Mouse (Mus musculus): ENCODE data around the gene Eml6. TPM values are rescaled to one million over a fixed set of nuclear protein-coding genes. Genes with fewer than 3 reads are reported as not detected.

Gene Eml6
- polyA plus RNA-seq, 1 experiment from 2014 or later: 0.25 TPM

- Histone ChIP-seq H3K4me3 (ENCODE audit: low read depth, low read length) (no peak overlapping the region), H3K27ac (ENCODE audit: low read depth) (no peak overlapping the region), H3K4me1 (ENCODE audit: insufficient read depth) (no peaks in the 10 kb centered on the region), H3K9me3 (ENCODE audit: low read depth, low read length) (no peaks in the 10 kb centered on the region), H3K27me3 (ENCODE audit: insufficient read depth, low read length) (no peaks in the 10 kb centered on the region), H3K36me3 (ENCODE audit: insufficient read depth) (peaks cover 26% of the 10 kb centered on the region; the same call in 1 of the 2 replicates), H3K4me2 (no peak overlapping the region), H3K9ac (no peak overlapping the region)
- 93% methylated on average over 8 of the region's 8 CpGs for WGBS
- ATAC-seq (ENCODE audit: insufficient read depth): no peak
- no peak for DNase-seq
- TF ChIP-seq CTCF (IDR thresholded peaks at IDR 0.05; ENCODE audit: low read depth): no peak
These were observed 276.9 kb downstream of the Eml6 start for GRCm38 (mm10) chr11:29748750-29749467.

DNA sequence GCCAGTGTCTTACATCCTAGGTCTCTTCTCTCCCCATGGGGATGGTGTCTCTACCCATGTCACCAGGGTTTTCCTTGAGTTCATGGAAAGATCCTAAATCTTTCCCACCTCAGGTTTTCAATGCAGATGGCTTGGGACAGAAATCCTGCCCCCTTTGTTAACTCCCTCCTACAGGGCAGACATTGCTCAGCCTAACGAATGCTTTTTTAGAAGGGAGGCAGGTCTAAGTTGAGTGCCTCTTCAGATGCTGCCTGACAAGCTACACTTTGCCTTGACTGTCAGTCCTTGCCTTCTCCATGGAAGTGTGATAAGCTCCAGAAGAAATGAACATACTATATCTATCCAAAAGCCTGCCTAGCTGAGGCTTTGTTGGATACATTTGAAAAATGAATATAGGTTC, 278.0 kb downstream of the Eml6 start:
- no peaks in the 10 kb centered on the region for H3K27me3 ChIP-seq (ENCODE audit: insufficient read depth, low read length)
- H3K4me2 ChIP-seq: no peak overlapping the region
- TF ChIP-seq CTCF (IDR thresholded peaks at IDR 0.05; ENCODE audit: low read depth): no peak
- no peak overlapping the region for H3K4me3 ChIP-seq (ENCODE audit: low read depth, low read length)
- ATAC-seq (ENCODE audit: insufficient read depth): no peak
- H3K27ac ChIP-seq (ENCODE audit: low read depth): no peak overlapping the region
- no peak for DNase-seq
- H3K4me1 ChIP-seq (ENCODE audit: insufficient read depth): no peaks in the 10 kb centered on the region
- peaks cover 34% of the 10 kb centered on the region; the same call in 1 of the 2 replicates for H3K36me3 ChIP-seq (ENCODE audit: insufficient read depth)
- H3K9ac ChIP-seq: no peak overlapping the region
- 62% methylated on average over 1 of the region's 1 CpGs for WGBS
- no peaks in the 10 kb centered on the region for H3K9me3 ChIP-seq (ENCODE audit: low read depth, low read length)

- Histone ChIP-seq H3K9ac (no peak overlapping the region), H3K27ac (ENCODE audit: low read depth) (no peak overlapping the region), H3K4me1 (ENCODE audit: insufficient read depth) (no peaks in the 10 kb centered on the region), H3K27me3 (ENCODE audit: insufficient read depth, low read length) (no peaks in the 10 kb centered on the region), H3K36me3 (ENCODE audit: insufficient read depth) (peaks cover 39% of the 10 kb centered on the region; the same call in 1 of the 2 replicates), H3K9me3 (ENCODE audit: low read depth, low read length) (no peaks in the 10 kb centered on the region), H3K4me3 (ENCODE audit: low read depth, low read length) (no peak overlapping the region), H3K4me2 (no peak overlapping the region)
- no peak for DNase-seq
- no peak for TF ChIP-seq CTCF (IDR thresholded peaks at IDR 0.05; ENCODE audit: low read depth)
- WGBS: 94% methylated on average over 3 of the region's 3 CpGs
- ATAC-seq (ENCODE audit: insufficient read depth): no peak
These were observed 278.5 kb downstream of the Eml6 start for GRCm38 (mm10) chr11:29747365-29747764.

DNA sequence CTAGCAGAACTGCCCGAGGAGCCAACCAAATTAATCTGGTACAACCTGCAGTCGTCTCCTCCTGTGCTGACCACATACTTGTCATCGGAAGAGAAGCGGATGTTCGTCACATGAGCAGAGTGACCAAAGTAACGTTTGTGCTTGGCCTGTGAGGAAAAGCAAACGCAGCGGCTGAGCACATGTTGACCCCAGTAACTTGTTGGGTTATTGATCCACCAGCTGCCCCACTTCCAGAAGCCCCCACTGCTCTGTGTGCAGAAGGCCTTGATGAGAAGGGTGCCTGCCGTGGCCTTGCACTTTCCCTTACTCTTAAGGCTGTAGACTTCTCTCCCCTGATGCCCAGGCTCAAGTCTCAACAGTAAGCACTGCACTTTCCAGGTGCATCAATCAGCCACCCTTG, 279.6 kb downstream of the Eml6 start:
- no peaks in the 10 kb centered on the region for H3K9me3 ChIP-seq (ENCODE audit: low read depth, low read length)
- H3K36me3 ChIP-seq (ENCODE audit: insufficient read depth): peaks cover 50% of the 10 kb centered on the region
- DNase-seq (no peak), ATAC-seq (ENCODE audit: insufficient read depth) (no peak)
- no peaks in the 10 kb centered on the region for H3K27me3 ChIP-seq (ENCODE audit: insufficient read depth, low read length)
- 75% methylated on average over 9 of the region's 9 CpGs for WGBS
- no peak overlapping the region for H3K9ac ChIP-seq
- no peak overlapping the region for H3K27ac ChIP-seq (ENCODE audit: low read depth)
- H3K4me2 ChIP-seq: no peak overlapping the region
- TF ChIP-seq CTCF (IDR thresholded peaks at IDR 0.05; ENCODE audit: low read depth): no peak
- no peak overlapping the region for H3K4me3 ChIP-seq (ENCODE audit: low read depth, low read length)
- H3K4me1 ChIP-seq (ENCODE audit: insufficient read depth): no peaks in the 10 kb centered on the region

- H3K4me2 ChIP-seq: no peak overlapping the region
- peaks cover 52% of the 10 kb centered on the region for H3K36me3 ChIP-seq (ENCODE audit: insufficient read depth)
- no peak overlapping the region for H3K9ac ChIP-seq
- H3K27me3 ChIP-seq (ENCODE audit: insufficient read depth, low read length): no peaks in the 10 kb centered on the region
- no peak for TF ChIP-seq CTCF (IDR thresholded peaks at IDR 0.05; ENCODE audit: low read depth)
- no peak for ATAC-seq (ENCODE audit: insufficient read depth)
- no peak for DNase-seq
- H3K4me3 ChIP-seq (ENCODE audit: low read depth, low read length): no peak overlapping the region
- 71% methylated on average over 2 of the region's 2 CpGs for WGBS
- no peaks in the 10 kb centered on the region for H3K9me3 ChIP-seq (ENCODE audit: low read depth, low read length)
- no peak overlapping the region for H3K27ac ChIP-seq (ENCODE audit: low read depth)
- no peaks in the 10 kb centered on the region for H3K4me1 ChIP-seq (ENCODE audit: insufficient read depth)
These were observed 280.3 kb downstream of the Eml6 start for GRCm38 (mm10) chr11:29745513-29745912.

- no peak overlapping the region for H3K27ac ChIP-seq (ENCODE audit: low read depth)
- no peaks in the 10 kb centered on the region for H3K9me3 ChIP-seq (ENCODE audit: low read depth, low read length)
- no peak overlapping the region for H3K4me3 ChIP-seq (ENCODE audit: low read depth, low read length)
- no peak for DNase-seq
- H3K36me3 ChIP-seq (ENCODE audit: insufficient read depth): peaks cover 55% of the 10 kb centered on the region
- H3K4me2 ChIP-seq: no peak overlapping the region
- no peaks in the 10 kb centered on the region for H3K4me1 ChIP-seq (ENCODE audit: insufficient read depth)
- no peak overlapping the region for H3K9ac ChIP-seq
- no peak for TF ChIP-seq CTCF (IDR thresholded peaks at IDR 0.05; ENCODE audit: low read depth)
- H3K27me3 ChIP-seq (ENCODE audit: insufficient read depth, low read length): no peaks in the 10 kb centered on the region
- ATAC-seq (ENCODE audit: insufficient read depth): no peak
- WGBS: 82% methylated on average over 5 of the region's 5 CpGs
These were observed 280.9 kb downstream of the Eml6 start for GRCm38 (mm10) chr11:29744760-29745430.

DNA sequence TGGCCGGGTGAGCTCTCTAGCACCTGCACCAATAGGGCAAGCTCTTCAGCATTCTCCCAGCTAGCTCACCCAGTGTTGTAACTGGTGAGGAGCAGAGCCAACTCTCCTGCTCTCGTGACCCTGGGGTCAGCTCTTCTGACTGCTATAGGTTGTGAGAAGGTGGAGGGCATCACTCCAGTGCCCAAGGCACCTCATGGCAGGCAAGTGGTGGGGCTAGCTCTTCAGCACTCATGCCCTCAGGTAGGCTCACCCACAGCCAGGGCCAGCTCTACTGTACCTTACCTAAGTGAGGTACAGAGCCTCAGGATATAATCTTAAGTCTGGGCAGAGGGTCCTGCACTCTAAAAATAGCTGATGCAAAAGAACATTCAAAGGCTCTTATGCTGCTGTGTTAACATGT, 286.1 kb downstream of the Eml6 start:
- no peak for TF ChIP-seq CTCF (IDR thresholded peaks at IDR 0.05; ENCODE audit: low read depth)
- H3K4me2 ChIP-seq: no peak overlapping the region
- WGBS: 83% methylated on average over 2 of the region's 2 CpGs
- no peak overlapping the region for H3K27ac ChIP-seq (ENCODE audit: low read depth)
- no peak overlapping the region for H3K4me3 ChIP-seq (ENCODE audit: low read depth, low read length)
- H3K36me3 ChIP-seq (ENCODE audit: insufficient read depth): peaks cover 51% of the 10 kb centered on the region
- no peaks in the 10 kb centered on the region for H3K4me1 ChIP-seq (ENCODE audit: insufficient read depth)
- H3K9me3 ChIP-seq (ENCODE audit: low read depth, low read length): no peaks in the 10 kb centered on the region
- no peak overlapping the region for H3K9ac ChIP-seq
- H3K27me3 ChIP-seq (ENCODE audit: insufficient read depth, low read length): no peaks in the 10 kb centered on the region
- ATAC-seq (ENCODE audit: insufficient read depth) (no peak), DNase-seq (no peak)

All from lung, embryonic 14.5 days (tissue).